15 mouse cellular contexts compared by ENCODE assay signal in genomic region chr2:166417628-166418027, GRCm38 (mm10).
DNase-seq lines count a peak whose midpoint lies in the region; ATAC-seq and TF ChIP-seq lines count a peak whose summit lies in the region.
"Had no signal": no experiment of that assay in that cellular context is flagged by ENCODE, and none has a peak within 500 bp of the region (broad histone marks: within the 10 kb centered on the region; RNA-seq: fewer than 3 reads in every experiment).

No protein-coding gene starts in this region.

- H3K4me3 ChIP-seq in layer of hippocampus, adult 2 months: no peak overlapping the region
- H3K4me3 ChIP-seq: gastrocnemius, adult 2 months; kidney, embryonic 15.5 days; limb, embryonic 12.5 days; liver, embryonic 15.5 days; midbrain, embryonic 12.5 days had no signal

- peak; percentile 78 to 88 for DNase-seq in layer of hippocampus, adult 2 months (ENCODE audit: low spot score in 2 of 2)
- DNase-seq in left cerebral cortex, adult 9 months (ENCODE audit: low spot score in 2 of 2): peak; percentile 67 to 81
- DNase-seq in right cerebral cortex, postnatal 36 days (ENCODE audit: low spot score in 2 of 2): peak; percentile 87
- no peak for DNase-seq in cerebellum, postnatal 4 days (ENCODE audit: low spot score in 2 of 2)
- DNase-seq in adrenal gland, postnatal 10 days: no peak
- DNase-seq in lung, postnatal 4 days: no peak
- DNase-seq: adrenal gland, adult 8-10 months; cerebellum, postnatal 10 days; gastrocnemius, adult 2 months; lung, postnatal 36 days had no signal

- peak overlapping the region; percentile 70 for H3K27ac ChIP-seq in layer of hippocampus, adult 2 months
- H3K27ac ChIP-seq: gastrocnemius, adult 2 months; kidney, embryonic 15.5 days; liver, embryonic 15.5 days; midbrain, embryonic 12.5 days had no signal

- ATAC-seq in frontal cortex, adult (ENCODE audit: low TSS enrichment): peak; percentile 83

- no peak for TF ChIP-seq CTCF in layer of hippocampus, adult 2 months (conservative IDR thresholded peaks at IDR 0.05)

Comparison
In these comparisons a context has a peak if more than half of its experiments do, and no peak if none do; other contexts are left out.
1. DNase-seq: peak in layer of hippocampus, adult 2 months (2 of 2), left cerebral cortex, adult 9 months (2 of 2) and right cerebral cortex, postnatal 36 days (2 of 2); none in cerebellum, postnatal 4 days (0 of 2), adrenal gland, postnatal 10 days (single experiment) and lung, postnatal 4 days (0 of 2).